Comparison of ENCODE assay signal across 8 mouse cellular contexts in genomic region chr13:97242716-97243115, GRCm38 (mm10). TPM values are rescaled to one million over a fixed set of nuclear protein-coding genes. Genes with fewer than 3 reads are reported as not detected.
DNase-seq lines count a peak whose midpoint lies in the region; ATAC-seq and TF ChIP-seq lines count a peak whose summit lies in the region.

No protein-coding gene starts in this region.

- WGBS in cerebellum, adult 2 months, result 31% methylated on average over 6 of the region's 6 CpGs
- WGBS in liver, embryonic 12.5 days (ENCODE audit: insufficient replicate concordance), result 32% methylated on average over 6 of the region's 6 CpGs

- peak overlapping the region; percentile 89 for H3K4me2 ChIP-seq in liver, embryonic 12.5 days

- TF ChIP-seq CTCF in cerebellum, adult 2 months (IDR thresholded peaks at IDR 0.05; ENCODE audit: borderline replicate concordance, insufficient read depth, low read depth, low read length), result no peak

- no peak overlapping the region for H3K27ac ChIP-seq in cerebellum, adult 2 months (ENCODE audit: insufficient read depth, low read length)
- no peak overlapping the region for H3K27ac ChIP-seq in liver, embryonic 12.5 days

- H3K27me3 ChIP-seq in cerebellum, adult 2 months (ENCODE audit: control insufficient read depth, insufficient read depth, low read length), result no peaks in the 10 kb centered on the region; the same call in 1 of the 2 replicates
- H3K27me3 ChIP-seq in liver, embryonic 12.5 days (replicated peaks), result peaks cover 41% of the 10 kb centered on the region

- no peak overlapping the region for H3K9ac ChIP-seq in liver, embryonic 12.5 days

- no peaks in the 10 kb centered on the region for H3K9me3 ChIP-seq in liver, embryonic 12.5 days (replicated peaks)

- peaks cover 29% of the 10 kb centered on the region for H3K36me3 ChIP-seq in liver, embryonic 12.5 days

- ATAC-seq in liver, embryonic 12.5 days, result no peak
- no peak for ATAC-seq in granulocyte monocyte progenitor cell, adult 5-6 weeks (replicated peaks; ENCODE audit: poor library complexity, severe bottlenecking)

- DNase-seq in cerebellum, adult 2 months, result no peak
- DNase-seq in cerebellum, postnatal 14 days, result no peak
- DNase-seq in thymus, postnatal 0 days (ENCODE audit: low spot score), result peak; percentile 27
- no peak for DNase-seq in thymus, adult 18-20 months
- no peak for DNase-seq in adrenal gland, adult 8-10 months
- DNase-seq in gastrocnemius, adult 18-20 months (ENCODE audit: low spot score), result no peak

- no peak for TF ChIP-seq POLR2A in cerebellum, adult 2 months (IDR thresholded peaks at IDR 0.05; ENCODE audit: borderline replicate concordance, insufficient read depth, low read length)

- H3K4me3 ChIP-seq in cerebellum, adult 2 months (replicated peaks; ENCODE audit: insufficient read depth, low read depth, low read length), result peak overlapping the region; percentile 11
- peak overlapping the region; percentile 71 for H3K4me3 ChIP-seq in liver, embryonic 12.5 days

- H3K4me1 ChIP-seq in cerebellum, adult 2 months (ENCODE audit: control insufficient read depth, insufficient read depth, low read length), result 0 out of 2 replicates have a peak, but pooled peaks cover 6% of the 10 kb centered on the region
- peaks cover 63% of the 10 kb centered on the region for H3K4me1 ChIP-seq in liver, embryonic 12.5 days

RNA-seq across cellular contexts. Expression of gene Enc1, which starts 1.8 kb away (rescaled TPM):
- polyA plus RNA-seq in cerebellum, adult 2 months (2012; rRNA removed), result 16.7 and 20.2 TPM in 2 replicates
- polyA plus RNA-seq in thymus, postnatal 0 days (2015; fragmentation: Nextera tagmentation; extraction: Ambion mirVana), result 1.9 and 2.0 TPM in 2 replicates
- 0.92 and 0.93 TPM in 2 replicates for polyA plus RNA-seq in liver, embryonic 12.5 days (2016; fragmentation: Nextera tagmentation; extraction: Ambion mirVana)
- 1.3 and 3.8 TPM in 2 replicates for total RNA-seq in granulocyte monocyte progenitor cell, adult 5-6 weeks (2014; fragmentation: Nextera tagmentation)
- total RNA-seq in granulocyte monocyte progenitor cell, adult 5-6 weeks (2017), result 2.4 and 2.5 TPM in 2 replicates
- 1 to 10 TPM; 4.3 to 8.7 (median 7.9) TPM for total RNA-seq in adrenal gland, adult 8-10 months (2022)
- 1 to 10 TPM; 2.4 to 2.6 TPM for total RNA-seq in gastrocnemius, adult 18-20 months (2021)

RNA-seq across cellular contexts. Expression of gene Hexb, which starts 44.6 kb away (rescaled TPM):
- polyA plus RNA-seq in cerebellum, adult 2 months (2012; rRNA removed), result 61.0 and 62.9 TPM in 2 replicates
- polyA plus RNA-seq in thymus, postnatal 0 days (2015; fragmentation: Nextera tagmentation; extraction: Ambion mirVana), result 97.2 and 99.2 TPM in 2 replicates
- 14.1 and 15.1 TPM in 2 replicates for polyA plus RNA-seq in liver, embryonic 12.5 days (2016; fragmentation: Nextera tagmentation; extraction: Ambion mirVana)
- total RNA-seq in granulocyte monocyte progenitor cell, adult 5-6 weeks (2014; fragmentation: Nextera tagmentation), result 27.7 and 33.3 TPM in 2 replicates
- total RNA-seq in granulocyte monocyte progenitor cell, adult 5-6 weeks (2017), result 31.8 and 32.1 TPM in 2 replicates
- total RNA-seq in adrenal gland, adult 8-10 months (2022), result 10 to 100 TPM; 34.1 to 72.0 (median 50.7) TPM
- 1 to 10 TPM; 8.6 to 9.5 TPM for total RNA-seq in gastrocnemius, adult 18-20 months (2021)
